Mouse (Mus musculus) forebrain, embryonic 16.5 days (tissue): ENCODE data around the gene Drd5. TPM values are rescaled to one million over a fixed set of nuclear protein-coding genes. Genes with fewer than 3 reads are reported as not detected.

Source experiments
- polyA plus RNA-seq: library from polyadenylated mRNA; unstranded; fragments of >200 nt; fragmentation: Nextera tagmentation; extraction: Ambion mirVana; gene quantifications from 2 replicates; pipeline ENCODE4 v1.2.1, GENCODE M21; 2015

Drd5 gene
- polyA plus RNA-seq, 1 experiment from 2014 or later, result 0.34 TPM

Other genes with a start within 250 kb of the Drd5 start
- 1,360 and 1,459 TPM in 2 replicates for gene Nsg1, start 159.5 kb upstream of the Drd5 start, polyA plus RNA-seq
- 23.5 and 26.9 TPM in 2 replicates for gene Zbtb49, start 98.9 kb upstream of the Drd5 start, polyA plus RNA-seq
- gene Lyar, start 98.9 kb upstream of the Drd5 start, polyA plus RNA-seq, result 46.3 and 47.7 TPM in 2 replicates
- gene Tmem128, start 59.2 kb upstream of the Drd5 start, polyA plus RNA-seq, result 88.5 and 94.4 TPM in 2 replicates
- not detected in 2 replicates for gene Otop1, start 43.4 kb upstream of the Drd5 start, polyA plus RNA-seq
- 0.35 and 0.53 TPM in 2 replicates for gene Slc2a9, start 183.8 kb downstream of the Drd5 start, polyA plus RNA-seq
- 190 and 193 TPM in 2 replicates for gene Wdr1, start 243.9 kb downstream of the Drd5 start, polyA plus RNA-seq